Mouse (Mus musculus): ENCODE measurements around the gene Slc12a3.
"Not testable (repeated sequence)": the region's sequence is repeated elsewhere in the genome, so short reads cannot be mapped to it uniquely, and the experiment has no call there.

The Slc12a3 gene

DNA sequence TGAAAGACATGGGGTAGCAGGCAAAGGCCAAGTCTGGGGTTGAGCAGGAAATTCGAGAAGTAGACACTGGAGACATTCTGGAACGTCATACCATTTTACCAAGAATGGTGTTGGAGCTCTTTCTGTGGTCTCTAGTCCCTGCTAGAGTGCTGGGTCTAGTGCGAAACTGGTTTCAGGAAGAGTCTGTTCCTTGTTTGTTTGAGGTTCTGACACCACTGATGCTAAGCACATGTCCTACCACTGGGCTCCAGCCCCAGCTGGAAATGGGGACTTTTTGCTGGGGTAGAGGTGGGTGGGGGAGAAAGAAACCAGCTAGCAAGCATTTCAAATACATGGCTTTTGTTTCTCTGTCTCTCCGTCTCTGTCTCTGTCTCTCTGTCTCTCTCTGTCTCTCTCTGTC lies 48.0 kb downstream of the Slc12a3 start:
- DNase-seq: no peak

DNA sequence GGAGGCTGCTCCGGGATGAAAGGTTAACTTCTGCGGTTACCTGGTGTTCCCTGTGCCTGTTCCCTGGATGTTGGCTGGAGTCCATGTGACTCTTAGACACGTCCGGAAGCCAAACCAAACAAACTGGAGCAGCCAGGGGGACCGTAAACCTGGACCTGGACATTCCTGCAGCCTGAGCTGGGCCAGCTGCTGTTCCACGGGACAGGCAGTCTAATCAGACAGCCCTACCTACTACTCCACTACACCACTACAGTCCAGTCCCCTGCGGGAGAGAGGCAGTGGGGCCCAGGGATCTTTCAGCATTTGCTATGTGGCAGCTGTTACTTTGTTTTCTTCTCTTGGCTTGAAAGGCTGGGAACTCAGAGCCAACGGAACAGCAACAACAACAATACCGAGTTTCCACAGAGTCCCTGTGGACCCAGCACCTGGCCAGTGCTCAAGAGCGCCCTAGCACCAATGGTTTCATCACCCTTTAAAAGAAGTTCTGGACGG lies 48.8 kb downstream of the Slc12a3 start:
- no peak for DNase-seq

DNA sequence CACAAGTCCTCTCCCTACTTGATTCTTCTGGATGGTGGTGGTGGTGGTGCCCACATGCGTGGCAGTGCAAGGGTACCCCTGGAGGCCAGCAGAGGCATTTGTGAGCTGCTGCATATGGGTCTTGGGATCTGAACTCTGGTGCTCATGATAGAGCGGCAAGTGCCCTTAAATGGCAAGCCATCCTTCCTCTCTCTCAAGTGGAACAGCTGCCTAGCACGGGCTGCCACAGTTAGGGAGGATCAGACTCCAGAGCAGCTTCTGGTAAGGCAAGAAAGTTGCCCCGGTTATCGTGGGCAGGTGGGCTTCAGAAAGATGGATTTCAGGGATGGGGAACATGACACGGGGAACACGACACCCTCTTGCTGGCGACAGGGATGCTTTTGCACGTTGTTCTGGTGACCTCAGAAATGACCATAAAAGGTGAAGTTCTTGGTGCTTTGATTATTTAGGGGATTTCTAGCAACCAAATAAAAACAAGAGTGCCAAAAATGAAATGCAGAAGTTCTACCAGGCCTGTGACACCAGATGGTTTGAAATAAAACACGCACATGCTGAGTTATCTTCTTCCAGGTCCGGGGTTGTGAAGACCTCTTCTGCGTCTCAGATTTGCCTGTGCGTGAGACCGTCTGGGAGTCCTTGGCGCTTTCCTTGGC lies 49.9 kb downstream of the Slc12a3 start:
- no peak for DNase-seq

DNA sequence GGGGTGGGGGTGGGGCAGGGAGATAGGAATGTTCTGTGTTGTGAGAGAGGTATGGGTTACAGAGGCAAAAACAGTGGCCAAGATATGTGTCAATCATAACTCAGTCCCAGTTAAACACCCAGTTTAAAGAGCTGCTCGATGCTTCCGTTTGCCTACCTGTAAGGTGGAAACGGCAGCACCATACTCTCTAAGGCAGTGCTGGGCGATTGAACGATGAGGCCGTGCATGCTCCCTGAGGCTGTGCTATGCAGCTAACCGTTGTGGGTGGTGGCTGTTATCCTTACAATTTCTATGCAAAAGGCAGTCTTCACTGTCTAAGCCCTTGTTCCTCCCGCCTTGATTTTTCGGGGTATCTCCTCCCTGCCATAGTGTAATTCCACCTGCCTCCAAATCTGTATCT lies 50.7 kb downstream of the Slc12a3 start:
- no peak for DNase-seq

DNA sequence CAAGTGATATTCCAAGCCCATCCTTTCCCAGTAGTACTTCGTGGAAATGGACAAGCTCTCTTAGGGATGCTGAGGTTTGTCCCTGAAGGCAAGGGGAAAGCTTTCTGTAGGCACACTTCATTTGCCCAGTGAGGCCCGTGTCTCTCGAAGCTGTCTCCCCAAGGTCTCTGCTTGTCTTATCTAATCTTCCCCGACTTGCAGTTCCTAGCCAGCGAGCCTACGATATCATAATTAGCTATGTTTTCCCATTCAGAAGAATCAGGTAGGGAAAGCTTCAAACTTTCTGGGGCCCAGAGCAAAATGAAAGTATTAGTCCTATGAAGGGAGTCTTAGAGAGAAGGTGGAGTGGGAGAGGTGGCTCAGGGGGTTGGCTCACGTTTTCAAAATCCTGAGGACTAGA lies 55.2 kb downstream of the Slc12a3 start:
- no peak for DNase-seq

DNA sequence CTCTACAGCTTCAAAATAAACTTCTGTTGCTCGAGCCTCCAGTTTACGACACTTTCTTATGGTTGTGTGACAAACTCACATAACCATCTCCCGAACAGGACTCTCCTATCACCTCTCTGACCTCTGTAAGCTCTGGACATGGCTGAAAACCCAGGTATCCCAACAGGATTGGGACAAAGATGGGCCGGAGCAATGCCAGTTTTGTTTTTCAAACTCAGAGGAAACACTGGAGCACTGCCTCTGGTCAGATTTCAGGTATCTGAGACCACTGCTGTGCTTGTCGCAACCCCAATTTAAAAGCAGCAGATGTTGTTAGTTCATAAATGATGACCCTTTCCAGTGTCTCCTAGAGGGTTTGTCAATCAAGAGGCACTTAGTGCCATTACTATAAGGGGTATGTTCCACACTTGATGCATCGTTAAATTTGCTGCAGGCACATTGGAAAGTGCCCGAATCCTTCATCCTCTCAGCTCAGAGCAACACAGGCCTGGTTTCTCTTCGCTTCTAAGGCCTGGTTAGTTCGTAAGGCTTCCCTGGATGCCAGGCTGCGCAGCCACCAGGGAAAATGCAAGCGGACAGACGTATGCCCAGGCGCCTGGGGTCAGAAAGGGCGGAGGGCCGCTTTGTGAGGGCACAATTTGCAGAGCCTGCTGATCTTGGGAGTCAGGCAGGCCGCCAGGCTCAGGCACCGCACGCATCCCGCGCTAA lies 56.7 kb downstream of the Slc12a3 start:
- no peak for DNase-seq

DNA sequence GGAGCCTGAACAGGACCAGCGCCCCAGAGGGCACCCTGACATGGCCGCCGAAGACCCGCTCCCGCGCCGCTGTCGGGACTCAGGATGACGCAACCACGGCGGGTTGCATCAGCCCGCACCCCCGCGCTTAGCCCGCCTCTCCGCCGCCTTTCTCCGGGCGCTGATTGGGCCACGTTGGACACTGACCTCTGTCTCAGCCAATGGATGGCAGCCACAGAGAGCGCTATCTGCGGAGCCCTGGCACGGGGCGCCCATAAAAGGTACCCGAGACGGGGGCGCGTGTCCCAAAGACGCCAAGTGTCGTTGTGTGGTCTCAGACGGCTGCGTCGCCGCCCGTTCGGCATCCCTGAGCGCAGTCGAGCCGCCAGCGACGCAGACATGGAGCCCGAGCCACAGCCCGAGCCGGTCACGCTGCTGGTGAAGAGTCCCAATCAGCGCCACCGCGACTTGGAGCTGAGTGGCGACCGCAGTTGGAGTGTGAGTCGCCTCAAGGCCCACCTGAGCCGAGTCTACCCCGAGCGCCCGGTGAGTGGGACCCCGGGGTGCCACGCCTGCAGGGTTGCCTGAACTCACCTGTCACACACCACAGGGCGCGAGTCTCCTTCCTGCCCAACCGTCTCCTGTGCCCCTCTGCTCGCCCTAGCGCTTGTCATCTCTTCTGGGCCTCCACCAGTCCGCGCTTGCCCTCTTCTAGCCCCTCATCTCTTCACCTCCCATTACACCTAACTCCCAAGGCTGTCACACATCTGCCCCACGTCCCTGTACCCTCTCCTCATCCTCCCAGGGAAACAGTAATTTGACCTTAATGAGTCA lies 57.4 kb downstream of the Slc12a3 start, which contains the start of gene Herpud1:
TSS of gene Herpud1 (plus strand) at position 225 of the 813 bp plus-strand sequence.
- DNase-seq: peak; percentile 99

DNA sequence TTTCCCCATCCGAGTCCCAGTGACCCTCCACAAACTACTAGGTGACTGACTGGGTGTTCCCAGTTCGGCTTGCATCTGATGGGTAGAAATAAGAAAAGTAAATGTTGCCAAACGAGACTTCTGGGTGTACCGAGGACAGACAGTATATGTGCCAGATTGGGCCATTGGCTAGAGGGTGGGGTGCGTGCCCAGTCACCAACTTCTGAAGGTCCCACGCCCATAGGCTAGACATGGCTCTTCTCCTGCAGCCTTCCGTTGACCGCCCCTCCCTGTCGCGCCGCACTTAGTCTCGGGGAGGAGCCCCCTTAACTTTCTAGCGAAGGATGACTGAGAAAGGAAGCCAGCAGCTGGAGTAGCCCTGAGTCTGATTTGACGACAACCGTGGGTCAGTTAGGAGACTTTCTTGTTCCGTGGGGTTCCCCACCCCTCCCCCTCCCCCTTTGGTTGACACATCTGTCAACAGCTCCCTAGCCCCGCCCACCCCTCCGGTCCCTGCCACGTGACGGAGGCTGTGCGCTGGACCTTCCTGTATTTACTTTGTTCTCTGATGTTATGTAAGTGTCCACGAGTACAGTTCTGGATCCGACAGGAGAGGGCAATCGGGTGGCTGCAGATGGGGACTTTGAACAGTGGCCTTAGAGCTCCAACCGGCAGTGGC lies 58.2 kb downstream of the Slc12a3 start:
- peak; percentile 76 for DNase-seq

DNA sequence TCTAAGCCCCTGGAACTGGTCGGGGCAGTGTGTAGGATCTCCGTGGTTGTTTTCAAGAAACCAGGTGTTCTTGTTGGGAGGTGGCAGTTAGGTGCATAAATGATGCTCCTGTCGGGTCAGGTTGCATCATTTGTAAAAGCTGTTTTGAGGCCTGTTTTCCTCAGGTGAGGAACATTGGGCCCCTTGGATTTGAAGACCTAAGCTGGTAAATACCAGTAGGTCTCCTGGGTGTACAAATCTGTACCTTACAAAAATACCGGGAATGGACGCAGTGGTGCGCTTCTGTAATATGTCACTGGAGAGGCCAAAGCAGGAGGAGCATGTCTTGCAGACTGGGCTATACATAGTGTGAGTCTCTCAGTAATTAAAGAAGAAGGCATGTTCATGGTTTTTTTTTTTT lies 58.8 kb downstream of the Slc12a3 start:
- DNase-seq: no peak

DNA sequence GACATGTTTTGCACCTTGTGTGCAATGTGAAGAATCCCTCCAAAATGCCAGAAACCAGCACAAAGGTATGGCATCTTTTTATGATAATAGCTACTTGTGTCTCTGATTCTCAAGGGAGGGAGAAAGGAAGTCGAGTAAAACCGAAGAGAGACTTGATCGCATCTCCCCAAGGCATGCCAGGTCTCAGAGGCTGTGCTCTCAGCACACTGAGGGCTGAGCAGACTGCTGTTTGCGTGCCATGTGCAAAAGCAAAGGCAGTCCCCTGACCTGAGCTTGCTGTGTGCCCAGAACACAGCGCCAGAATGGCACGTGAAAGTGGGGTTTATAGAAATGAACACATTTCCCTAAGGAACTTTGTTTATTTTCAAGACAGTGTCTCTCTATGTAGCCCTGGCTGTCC lies 60.5 kb downstream of the Slc12a3 start:
- DNase-seq: no peak

DNA sequence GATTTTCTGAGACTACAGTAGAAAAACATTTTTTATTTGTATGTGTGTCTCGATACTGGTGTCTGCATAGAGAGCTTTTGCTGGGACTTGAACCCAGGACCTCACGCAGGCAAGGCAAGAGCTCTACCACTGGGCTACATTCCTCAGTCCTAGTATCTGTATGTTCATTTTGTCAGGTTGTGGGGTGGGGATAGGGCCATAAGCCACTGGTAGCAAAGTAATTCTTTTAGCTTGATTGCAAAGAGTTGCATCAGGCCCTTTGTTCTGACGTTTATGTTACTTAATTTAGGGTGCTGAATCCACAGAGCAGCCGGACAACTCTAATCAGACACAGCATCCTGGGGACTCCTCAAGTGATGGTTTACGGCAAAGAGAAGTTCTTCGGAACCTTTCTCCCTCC lies 61.4 kb downstream of the Slc12a3 start:
- no peak for DNase-seq

DNA sequence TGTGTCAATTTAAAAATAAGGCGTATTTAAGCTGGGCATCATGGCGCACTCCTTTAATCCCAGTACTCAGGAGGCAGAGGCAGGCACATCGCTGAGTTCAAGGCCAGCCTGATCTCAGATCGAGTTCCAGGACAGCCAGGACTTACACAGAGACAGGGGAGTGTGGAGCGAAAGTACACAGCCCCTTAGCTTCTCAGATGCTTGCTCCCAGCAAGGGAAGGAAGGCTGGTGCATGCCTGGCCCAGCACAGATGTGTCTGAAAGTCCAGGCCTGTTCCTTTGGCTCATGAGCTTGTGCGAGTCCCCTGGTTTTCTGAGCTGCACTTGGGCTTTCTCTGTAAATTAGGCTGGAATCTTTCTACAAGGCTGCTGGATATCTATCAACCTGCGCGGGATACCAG lies 61.9 kb downstream of the Slc12a3 start:
- no peak for DNase-seq

DNA sequence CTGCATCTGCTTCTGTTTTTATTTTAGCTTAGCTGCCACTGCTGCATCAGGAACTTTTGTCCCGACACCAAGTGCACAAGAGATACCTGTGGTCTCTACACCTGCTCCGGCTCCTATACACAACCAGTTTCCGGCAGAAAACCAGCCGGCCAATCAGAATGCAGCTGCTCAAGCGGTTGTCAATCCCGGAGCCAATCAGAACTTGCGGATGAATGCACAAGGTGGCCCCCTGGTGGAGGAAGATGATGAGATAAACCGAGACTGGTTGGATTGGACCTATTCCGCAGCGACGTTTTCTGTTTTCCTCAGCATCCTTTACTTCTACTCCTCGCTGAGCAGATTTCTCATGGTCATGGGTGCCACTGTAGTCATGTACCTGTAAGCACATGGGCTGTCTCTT lies 63.1 kb downstream of the Slc12a3 start:
- no peak for DNase-seq

DNA sequence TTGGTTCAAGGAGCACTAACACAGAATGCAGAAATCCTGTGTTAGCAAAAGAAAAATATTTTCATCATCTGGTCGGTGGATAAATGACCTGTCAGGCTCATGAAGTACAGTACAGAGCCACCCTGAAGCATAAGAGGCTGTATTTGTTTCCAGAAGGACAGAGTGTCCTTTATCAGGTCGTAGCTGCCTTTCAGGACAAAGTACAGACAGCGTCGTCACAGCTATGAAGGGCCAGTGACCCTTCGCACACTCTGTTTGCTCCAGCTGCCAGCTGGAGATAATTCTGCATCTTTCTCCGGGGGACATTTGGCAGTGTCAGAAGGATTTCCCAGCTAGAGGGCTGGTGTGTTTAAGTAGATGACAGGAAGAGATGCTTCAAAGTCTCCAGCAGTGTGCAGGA lies 63.6 kb downstream of the Slc12a3 start:
- no peak for DNase-seq

DNA sequence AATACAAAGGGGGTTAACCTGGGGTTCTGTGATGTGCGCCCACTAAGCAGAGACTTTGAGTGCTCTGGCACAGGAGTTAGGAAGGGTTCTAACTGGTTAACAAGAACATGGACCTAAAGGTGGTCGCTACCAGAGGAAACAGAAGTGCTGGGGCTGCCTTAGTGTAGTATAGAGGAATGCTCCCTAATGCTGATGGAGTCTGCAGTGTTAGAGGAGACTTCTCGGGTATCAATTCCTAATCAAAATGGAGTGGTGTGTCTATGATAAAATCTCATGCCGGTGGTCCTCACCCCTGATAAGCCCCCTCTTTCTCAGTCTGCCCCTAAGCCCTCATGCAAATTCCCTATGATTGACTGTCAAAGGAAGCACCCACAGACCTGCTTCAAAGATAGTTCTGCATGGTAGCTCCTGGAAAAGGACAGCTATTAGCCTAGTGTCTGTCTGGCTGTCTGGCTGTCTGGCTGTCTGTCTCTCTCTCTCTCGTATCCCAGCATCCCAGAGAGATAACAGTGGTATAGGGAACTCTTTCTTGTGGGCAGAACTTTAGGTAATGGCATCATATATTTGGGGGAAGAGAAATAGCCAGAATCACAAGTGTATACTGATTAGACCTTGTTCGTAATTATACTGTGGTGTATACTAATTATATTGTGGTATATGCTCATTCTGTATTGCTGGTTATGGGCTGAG lies 67.0 kb downstream of the Slc12a3 start:
- no peak for DNase-seq

DNA sequence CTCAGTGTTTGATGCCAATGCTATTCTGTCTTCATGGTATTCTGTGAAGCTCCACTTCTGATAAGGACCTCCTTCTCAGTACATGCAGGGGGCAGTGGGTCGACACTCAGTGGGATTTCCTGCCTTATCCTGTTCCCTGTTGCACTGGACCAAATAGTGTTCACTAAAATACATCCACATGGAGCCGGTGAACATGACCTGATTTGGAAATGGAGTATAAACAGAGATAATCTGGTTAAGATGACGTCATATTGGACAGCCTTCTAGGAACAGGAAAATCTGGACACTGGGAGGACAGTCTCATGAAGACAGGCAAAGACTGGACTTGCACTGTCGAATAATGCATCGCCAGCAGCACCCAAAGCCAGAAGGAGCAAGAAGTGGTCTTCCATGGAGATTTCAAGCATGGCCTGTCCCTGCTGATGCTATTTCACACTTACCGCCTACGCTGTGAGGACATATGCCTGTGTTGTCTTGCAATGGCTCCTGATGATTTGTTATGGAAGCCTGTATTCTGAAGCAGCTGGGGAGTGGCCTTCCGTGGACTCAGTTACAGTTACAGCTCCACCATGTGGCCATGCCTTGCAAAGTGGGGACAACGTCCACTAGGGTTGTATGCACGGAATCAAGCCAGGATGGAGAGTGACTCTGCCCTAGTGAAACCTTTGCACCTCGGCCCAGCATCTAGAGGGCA lies 68.1 kb downstream of the Slc12a3 start:
- DNase-seq: peak; percentile 24

DNA sequence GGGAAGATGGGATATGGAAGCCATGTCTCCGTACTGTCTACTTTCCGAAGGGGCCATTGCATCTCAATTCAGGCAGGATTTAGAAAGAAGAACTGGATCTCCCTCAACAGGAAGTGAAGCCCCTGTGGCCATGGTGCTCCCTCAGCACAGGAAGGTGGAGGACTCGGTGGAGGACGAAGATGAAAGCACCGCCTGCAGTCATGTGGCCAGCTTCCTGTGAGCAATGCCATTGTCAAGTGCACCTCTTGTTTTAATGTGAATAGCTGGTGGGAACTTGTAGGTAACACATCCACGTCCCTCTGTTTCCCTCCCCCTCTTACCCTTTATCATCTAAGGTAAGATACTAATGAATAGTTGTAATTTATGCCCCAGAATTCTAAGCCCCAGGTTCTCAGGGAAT lies 69.6 kb downstream of the Slc12a3 start:
- no peak for DNase-seq

DNA sequence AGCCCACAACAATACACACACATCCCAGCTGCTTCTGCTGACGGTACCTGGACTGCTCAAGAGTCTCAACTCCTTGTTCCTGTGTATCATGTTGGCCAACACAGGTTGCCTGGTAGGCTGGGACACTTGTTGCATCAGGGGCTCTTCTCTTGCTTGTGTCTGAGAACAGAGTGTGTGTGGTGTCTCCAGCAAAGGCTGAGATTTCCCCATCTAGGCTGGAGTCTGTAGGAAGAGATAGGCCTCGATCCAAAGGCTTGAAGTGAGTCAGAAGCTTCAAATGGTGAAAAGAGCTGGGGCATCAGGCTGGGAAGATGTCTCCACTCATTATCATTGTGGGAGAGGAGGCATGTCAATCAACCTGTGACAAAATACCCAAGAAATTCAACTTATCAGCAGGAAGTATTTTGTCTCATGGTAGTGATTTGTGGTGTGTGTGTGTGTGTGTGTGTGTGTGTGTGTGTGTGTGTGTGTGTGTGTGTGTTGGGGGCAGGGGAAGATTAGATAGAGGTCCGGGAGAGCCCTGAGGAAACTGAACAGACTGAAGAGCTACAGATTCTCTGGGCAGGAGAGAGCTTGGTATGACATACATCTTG lies 70.5 kb downstream of the Slc12a3 start:
- no peak for DNase-seq

DNA sequence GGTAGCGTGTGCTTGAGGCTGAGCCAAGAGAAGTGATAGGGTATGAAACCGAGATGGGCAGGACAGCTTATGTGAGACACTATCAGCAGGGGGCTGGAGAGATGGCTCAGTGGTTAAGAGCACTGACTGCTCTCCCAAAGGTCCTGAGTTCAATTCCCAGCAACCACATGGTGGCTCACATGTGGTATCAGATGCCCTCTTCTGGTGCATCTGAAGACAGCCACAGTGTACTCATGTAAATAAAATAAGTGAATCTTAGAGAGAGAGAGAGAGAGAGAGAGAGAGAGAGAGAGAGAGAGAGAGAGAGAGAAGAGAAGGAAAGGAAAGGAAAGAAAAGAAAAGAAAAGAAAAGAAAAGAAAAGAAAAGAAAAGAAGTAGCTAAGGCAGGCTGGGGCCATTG lies 71.0 kb downstream of the Slc12a3 start:
- DNase-seq: not testable (repeated sequence)

DNA sequence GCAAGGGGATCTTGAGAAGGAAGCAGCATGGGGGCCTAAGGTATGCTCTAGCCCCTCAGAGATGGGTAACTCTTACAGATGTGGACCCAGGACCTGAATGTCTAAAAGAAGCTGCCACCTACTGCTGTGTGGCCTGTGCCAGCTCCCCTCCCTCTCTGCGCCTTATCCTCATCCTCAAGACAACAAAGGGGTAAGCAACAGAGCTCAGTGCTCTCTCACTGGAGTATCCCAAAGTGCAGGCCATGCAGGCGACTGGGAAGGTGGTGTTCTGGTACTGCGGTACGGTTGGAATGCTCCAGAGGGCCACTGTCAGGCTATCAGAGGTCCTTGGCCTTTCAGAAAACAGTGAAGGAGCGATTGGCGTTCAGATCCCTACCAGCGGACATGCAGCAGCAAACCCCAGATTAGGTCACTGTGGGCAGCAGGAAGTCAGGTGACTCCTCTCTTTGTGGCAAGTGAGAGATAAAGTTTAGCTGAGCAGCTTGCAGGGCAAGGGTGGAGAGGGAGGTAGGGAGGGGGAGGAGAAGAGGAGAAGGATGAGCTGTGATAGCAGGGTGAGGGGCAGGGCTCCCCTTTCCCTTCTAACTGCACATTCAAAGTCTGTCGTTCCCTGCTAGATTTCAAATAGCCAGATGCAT lies 79.6 kb downstream of the Slc12a3 start:
- no peak for DNase-seq

DNA sequence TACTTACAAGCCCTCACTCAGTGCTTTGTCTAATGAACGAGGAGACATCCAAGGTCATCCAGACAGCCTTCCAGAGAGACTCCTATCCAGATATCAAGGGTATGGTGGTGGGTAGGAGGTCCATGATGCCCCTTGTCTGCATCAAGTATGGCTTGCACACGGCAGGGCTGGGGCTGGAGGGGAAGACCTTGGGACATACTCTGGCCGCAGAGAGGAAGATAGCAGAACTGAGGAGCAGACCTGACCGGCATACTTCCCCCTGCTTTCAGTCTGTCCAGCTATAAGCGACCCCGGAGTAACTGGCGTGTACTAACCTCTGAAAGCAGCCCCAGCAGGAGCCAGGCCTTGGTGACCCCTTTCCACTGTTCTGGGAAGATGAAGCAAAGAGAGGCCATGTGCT lies 80.5 kb downstream of the Slc12a3 start:
- DNase-seq: no peak

Data from right cerebral cortex, postnatal 25 days (tissue).